Mouse (Mus musculus): ENCODE data around the gene Cep295nl.

DNA sequence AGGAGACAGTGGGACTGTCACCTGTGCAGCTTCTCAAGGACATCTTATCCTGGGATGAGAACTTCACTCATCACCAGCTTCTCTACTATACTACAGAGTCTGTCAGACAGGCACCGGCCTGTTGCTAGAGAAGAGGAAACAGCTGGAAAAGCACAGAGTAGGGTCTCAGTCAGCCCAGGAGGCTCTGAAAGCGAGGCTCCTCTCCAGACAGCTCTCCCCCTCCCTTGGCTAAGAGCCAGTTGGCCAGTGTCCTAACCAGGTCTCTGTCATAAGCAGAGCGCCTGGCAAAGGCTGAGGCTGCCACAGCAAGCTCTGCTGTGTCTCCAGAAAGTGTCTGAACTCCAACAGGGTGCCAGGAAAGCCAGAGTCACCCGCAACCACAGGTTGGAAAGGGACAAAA is 3.4 kb upstream of the Cep295nl start:
- TF ChIP-seq ZNF384 (IDR thresholded peaks at IDR 0.05; ENCODE audit: low read depth, low read length), result no peak
- TF ChIP-seq ZC3H11A (IDR thresholded peaks at IDR 0.05; ENCODE audit: borderline replicate concordance, low read depth, low read length), result no peak

Measured in ES-E14 (cell line).